Mouse (Mus musculus): Measurements from ENCODE around the gene Wdr90. TPM values are rescaled to one million over a fixed set of nuclear protein-coding genes. Genes with fewer than 3 reads are reported as not detected.

Gene Wdr90
- polyA plus RNA-seq, 1 experiment from 2014 or later, result 15.1 TPM

GRCm38 (mm10) chr17:25883824-25884223, 22.5 kb upstream of the Wdr90 start:
- 88% methylated on average over 3 of the region's 3 CpGs for WGBS
- Histone ChIP-seq H3K4me2 (no peak overlapping the region), H3K27me3 (replicated peaks) (no peaks in the 10 kb centered on the region), H3K27ac (replicated peaks) (no peak overlapping the region), H3K4me3 (no peak overlapping the region), H3K9ac (no peak overlapping the region), H3K36me3 (peaks cover 64% of the 10 kb centered on the region), H3K4me1 (peaks cover 13% of the 10 kb centered on the region), H3K9me3 (no peaks in the 10 kb centered on the region)
- ATAC-seq (ENCODE audit: extremely low read depth, insufficient number of reproducible peaks, low FRiP score, low TSS enrichment), result no peak

DNA sequence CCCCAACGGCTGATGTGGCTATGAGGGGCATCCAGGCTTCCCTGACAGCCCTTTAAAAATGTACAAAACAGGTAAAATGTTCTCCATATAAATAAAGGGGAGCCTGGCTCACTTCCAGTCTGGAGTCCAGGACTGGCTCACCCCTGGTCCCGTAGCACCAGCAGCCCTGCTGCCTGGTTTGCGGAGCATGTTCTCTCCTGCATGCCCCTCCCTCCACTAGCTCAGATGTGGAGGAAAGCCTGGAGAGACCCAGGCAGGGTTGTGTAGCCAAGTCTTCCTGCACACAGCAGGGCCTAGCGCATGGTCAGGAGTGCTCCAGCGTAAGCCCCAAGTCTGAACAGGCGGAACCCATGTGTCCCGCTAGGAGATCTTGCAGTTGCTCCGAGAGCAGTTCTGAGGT, 22.0 kb upstream of the Wdr90 start:
- WGBS, result 84% methylated on average over 8 of the region's 8 CpGs
- ATAC-seq (ENCODE audit: extremely low read depth, insufficient number of reproducible peaks, low FRiP score, low TSS enrichment), result no peak
- no peaks in the 10 kb centered on the region for H3K27me3 ChIP-seq (replicated peaks)
- no peak overlapping the region for H3K27ac ChIP-seq (replicated peaks)
- peaks cover 13% of the 10 kb centered on the region for H3K4me1 ChIP-seq
- no peak overlapping the region for H3K9ac ChIP-seq
- no peak overlapping the region for H3K4me3 ChIP-seq
- H3K9me3 ChIP-seq, result no peaks in the 10 kb centered on the region
- peaks cover 64% of the 10 kb centered on the region for H3K36me3 ChIP-seq
- H3K4me2 ChIP-seq, result no peak overlapping the region

DNA sequence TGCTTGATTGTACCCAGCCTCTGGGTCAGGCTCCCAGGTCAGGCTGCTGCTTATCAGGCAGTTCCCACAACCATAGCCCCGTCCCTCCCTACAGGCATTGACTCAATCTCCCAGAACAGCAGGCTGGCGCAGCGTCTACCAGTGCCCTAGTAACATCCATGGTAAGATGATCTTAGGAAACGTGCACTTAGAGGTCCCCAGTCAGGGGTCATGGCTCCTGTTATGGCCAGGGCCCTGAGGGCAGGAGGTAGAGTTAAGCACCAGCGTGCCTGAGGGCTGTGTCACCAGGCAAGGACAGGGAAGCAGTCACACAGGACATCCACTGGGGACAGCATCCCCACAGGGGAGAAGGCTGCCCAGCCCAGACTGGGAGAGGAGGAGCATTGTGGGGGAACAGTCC, 21.0 kb upstream of the Wdr90 start:
- no peak overlapping the region for H3K4me2 ChIP-seq
- H3K4me1 ChIP-seq, result peaks cover 13% of the 10 kb centered on the region
- WGBS, result 33% methylated on average over 5 of the region's 5 CpGs
- H3K9me3 ChIP-seq, result no peaks in the 10 kb centered on the region
- H3K36me3 ChIP-seq, result peaks cover 62% of the 10 kb centered on the region
- H3K27me3 ChIP-seq (replicated peaks), result no peaks in the 10 kb centered on the region
- no peak overlapping the region; the same call in 1 of the 2 replicates for H3K27ac ChIP-seq (replicated peaks)
- no peak for ATAC-seq (ENCODE audit: extremely low read depth, insufficient number of reproducible peaks, low FRiP score, low TSS enrichment)
- H3K9ac ChIP-seq, result no peak overlapping the region
- no peak overlapping the region for H3K4me3 ChIP-seq

GRCm38 (mm10) chr17:25881691-25882090, 20.4 kb upstream of the Wdr90 start:
- H3K4me1 ChIP-seq, result peaks cover 19% of the 10 kb centered on the region

GRCm38 (mm10) chr17:25880913-25881641, 19.8 kb upstream of the Wdr90 start:
- Histone ChIP-seq H3K27me3 (replicated peaks) (no peaks in the 10 kb centered on the region), H3K4me1 (peaks cover 25% of the 10 kb centered on the region), H3K36me3 (peaks cover 60% of the 10 kb centered on the region), H3K9me3 (no peaks in the 10 kb centered on the region), H3K9ac (no peak overlapping the region), H3K4me2 (no peak overlapping the region), H3K27ac (replicated peaks) (no peak overlapping the region), H3K4me3 (no peak overlapping the region)
- no peak for ATAC-seq (ENCODE audit: extremely low read depth, insufficient number of reproducible peaks, low FRiP score, low TSS enrichment)
- 26% methylated on average over 5 of the region's 5 CpGs for WGBS

More at GRCm38 (mm10) chr17:25881691-25882090, 20.4 kb upstream of the Wdr90 start:
- H3K27me3 ChIP-seq (replicated peaks), result no peaks in the 10 kb centered on the region
- no peak overlapping the region for H3K4me3 ChIP-seq
- H3K36me3 ChIP-seq, result peaks cover 60% of the 10 kb centered on the region
- H3K9ac ChIP-seq, result no peak overlapping the region
- ATAC-seq (ENCODE audit: extremely low read depth, insufficient number of reproducible peaks, low FRiP score, low TSS enrichment), result no peak
- no peaks in the 10 kb centered on the region for H3K9me3 ChIP-seq
- H3K27ac ChIP-seq (replicated peaks), result peak overlapping the region; percentile 22; the same call in 1 of the 2 replicates
- no peak overlapping the region for H3K4me2 ChIP-seq
- 46% methylated on average over 4 of the region's 4 CpGs for WGBS

DNA sequence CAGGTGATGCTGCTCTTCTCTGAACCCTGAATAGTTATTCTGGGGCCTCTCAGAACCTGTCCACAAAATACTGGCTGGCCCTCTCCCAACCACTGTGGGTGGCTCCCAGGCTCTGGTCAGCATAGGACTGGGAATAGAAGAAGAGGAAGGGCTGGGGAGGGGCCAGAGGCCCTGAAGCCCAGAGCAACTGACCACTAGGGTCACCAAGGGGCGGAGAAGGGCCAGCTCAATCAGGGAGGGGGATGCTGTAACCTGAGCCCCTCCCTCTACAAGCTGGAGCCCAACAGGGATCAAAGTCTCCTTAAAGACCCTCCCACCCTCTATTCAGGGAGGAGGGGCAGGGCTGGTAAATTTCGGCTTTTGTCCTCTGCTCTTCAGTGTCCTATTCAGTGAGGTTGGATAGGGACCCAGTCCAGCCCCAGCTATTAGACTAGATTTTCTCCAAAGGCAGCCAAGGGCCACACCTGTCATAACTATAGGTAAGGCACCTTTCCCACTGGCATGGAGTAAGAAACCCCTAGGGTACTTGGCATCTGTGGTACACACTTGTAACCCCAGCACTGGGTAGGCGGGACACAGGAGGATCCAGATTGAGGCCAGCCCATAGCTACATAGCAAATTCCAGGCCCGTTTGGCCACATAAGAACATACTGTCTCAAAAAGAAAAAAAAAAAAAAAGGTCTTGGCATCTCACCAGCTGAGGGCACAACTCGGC, 19.1 kb upstream of the Wdr90 start, which contains the start of gene Wfikkn1:
TSS of gene Wfikkn1 (minus strand) at position 663 of the 715 bp plus-strand sequence.
- Histone ChIP-seq H3K4me3 (no peak within 1 kb of the TSS), H3K27ac (replicated peaks) (0 out of 2 replicates have a peak within 1 kb of the TSS, but pooled peaks have one; percentile 22), H3K4me1 (peaks cover 29% of the 10 kb centered on the region), H3K4me2 (no peak within 1 kb of the TSS), H3K9ac (no peak within 1 kb of the TSS), H3K27me3 (replicated peaks) (no peaks in the 10 kb centered on the region), H3K36me3 (peaks cover 60% of the 10 kb centered on the region), H3K9me3 (no peaks in the 10 kb centered on the region)
- no peak for ATAC-seq (ENCODE audit: extremely low read depth, insufficient number of reproducible peaks, low FRiP score, low TSS enrichment)
- WGBS, result 53% methylated on average over 5 of the region's 5 CpGs

DNA sequence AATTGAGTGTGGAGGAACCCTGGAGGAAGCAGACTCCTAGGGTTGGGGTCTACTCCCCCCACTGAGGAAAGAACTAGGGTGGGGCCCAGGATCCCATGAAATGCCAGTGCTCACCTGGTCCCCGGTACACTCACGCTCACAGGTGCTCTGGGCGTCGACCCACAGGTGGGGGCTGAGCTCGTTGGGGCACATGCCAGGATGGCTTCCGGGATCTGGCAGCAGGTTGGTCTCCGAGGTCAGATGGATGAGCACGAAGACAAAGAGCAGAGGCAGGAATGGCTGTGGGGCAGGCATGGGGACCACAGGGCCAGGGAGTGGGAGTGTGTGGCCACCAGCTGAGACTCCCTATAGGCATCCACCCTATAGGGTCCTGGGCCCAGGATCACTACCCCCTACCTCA, 18.4 kb upstream of the Wdr90 start:
- Histone ChIP-seq H3K9ac (no peak overlapping the region), H3K4me3 (no peak overlapping the region), H3K27ac (replicated peaks) (no peak overlapping the region), H3K9me3 (no peaks in the 10 kb centered on the region), H3K27me3 (replicated peaks) (no peaks in the 10 kb centered on the region), H3K4me1 (peaks cover 29% of the 10 kb centered on the region), H3K4me2 (no peak overlapping the region), H3K36me3 (peaks cover 57% of the 10 kb centered on the region)
- 86% methylated on average over 8 of the region's 8 CpGs for WGBS
- ATAC-seq (ENCODE audit: extremely low read depth, insufficient number of reproducible peaks, low FRiP score, low TSS enrichment), result no peak

GRCm38 (mm10) chr17:25879261-25879660, 18.0 kb upstream of the Wdr90 start:
- H3K27me3 ChIP-seq (replicated peaks), result no peaks in the 10 kb centered on the region
- no peak overlapping the region for H3K9ac ChIP-seq
- peaks cover 33% of the 10 kb centered on the region for H3K4me1 ChIP-seq
- 65% methylated on average over 4 of the region's 4 CpGs for WGBS
- H3K4me2 ChIP-seq, result no peak overlapping the region
- H3K27ac ChIP-seq (replicated peaks), result no peak overlapping the region
- no peaks in the 10 kb centered on the region for H3K9me3 ChIP-seq
- no peak overlapping the region for H3K4me3 ChIP-seq
- ATAC-seq (ENCODE audit: extremely low read depth, insufficient number of reproducible peaks, low FRiP score, low TSS enrichment), result no peak
- H3K36me3 ChIP-seq, result peaks cover 52% of the 10 kb centered on the region

DNA sequence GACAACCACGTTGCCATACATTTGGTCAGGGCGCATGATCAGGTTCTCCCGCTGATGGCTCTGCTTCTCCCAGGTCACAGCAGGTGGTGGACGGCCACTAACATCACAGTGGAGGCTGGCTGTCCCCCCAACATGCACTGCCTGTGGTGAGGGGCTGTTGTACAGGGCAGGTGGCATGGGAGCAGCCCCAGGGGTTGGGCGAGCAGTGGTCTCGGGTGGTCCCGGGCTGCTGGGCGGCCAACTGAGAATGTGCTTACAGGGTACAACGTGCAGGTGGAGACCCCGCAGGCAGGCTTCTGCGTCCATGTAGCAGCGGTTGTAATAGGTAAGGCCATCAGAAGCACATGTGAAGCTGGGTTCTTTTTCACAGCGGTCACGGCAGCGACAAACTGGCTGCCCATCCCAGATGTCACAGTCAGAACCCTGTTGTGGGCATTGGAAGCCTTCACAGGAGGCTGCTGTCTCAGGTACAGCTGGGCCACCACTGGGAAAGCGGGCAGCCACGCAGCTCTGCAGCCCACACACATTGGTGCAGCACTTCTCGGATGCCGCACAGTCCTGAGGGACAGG, 17.4 kb upstream of the Wdr90 start:
- Histone ChIP-seq H3K4me3 (no peak overlapping the region), H3K9me3 (no peaks in the 10 kb centered on the region), H3K4me2 (no peak overlapping the region), H3K9ac (no peak overlapping the region), H3K36me3 (peaks cover 46% of the 10 kb centered on the region), H3K4me1 (peaks cover 39% of the 10 kb centered on the region), H3K27ac (replicated peaks) (no peak overlapping the region), H3K27me3 (replicated peaks) (no peaks in the 10 kb centered on the region)
- 91% methylated on average over 19 of the region's 19 CpGs for WGBS
- ATAC-seq (ENCODE audit: extremely low read depth, insufficient number of reproducible peaks, low FRiP score, low TSS enrichment), result no peak

DNA sequence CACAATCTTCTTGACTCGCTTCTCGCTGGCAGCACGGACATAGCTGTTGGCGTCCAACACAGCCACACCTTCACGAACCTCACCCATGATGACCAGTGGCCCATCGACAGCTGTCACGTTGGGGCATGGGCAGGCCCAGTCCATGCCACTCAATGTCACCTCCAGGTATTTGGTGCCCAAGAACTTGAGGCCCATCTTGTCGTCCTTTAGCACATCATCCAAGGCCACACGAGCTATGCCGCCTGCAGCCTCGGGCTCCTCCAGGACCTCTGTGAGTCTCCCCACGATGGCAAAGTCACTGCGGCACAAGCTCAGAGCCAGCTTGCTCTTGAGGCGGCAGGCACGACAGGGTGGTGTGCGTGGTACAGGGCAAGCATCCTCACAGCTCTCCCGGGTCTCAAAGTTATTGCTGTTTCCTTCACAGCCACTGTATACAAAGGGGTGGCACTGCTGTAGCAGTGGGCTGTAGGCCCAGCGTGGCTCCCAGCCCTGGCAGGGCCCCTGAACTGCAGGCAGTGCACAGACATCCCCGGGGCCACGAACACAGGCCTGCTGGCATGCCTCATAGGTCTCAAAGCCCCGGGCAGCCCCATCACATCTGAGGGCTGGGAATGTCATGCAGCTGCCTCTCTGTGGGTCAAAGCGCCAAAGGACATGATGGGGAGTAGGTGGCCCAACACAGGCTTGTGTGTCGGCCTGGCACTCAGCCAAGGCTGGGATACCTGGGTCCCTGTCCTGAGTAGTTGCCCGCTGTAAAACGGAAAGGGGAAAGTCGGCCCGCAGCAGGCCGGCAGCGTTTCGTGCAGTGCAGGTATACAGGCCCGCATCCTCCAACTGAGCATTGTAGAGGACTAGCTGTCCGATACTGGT, 16.7 kb upstream of the Wdr90 start:
- peaks cover 39% of the 10 kb centered on the region for H3K4me1 ChIP-seq

DNA sequence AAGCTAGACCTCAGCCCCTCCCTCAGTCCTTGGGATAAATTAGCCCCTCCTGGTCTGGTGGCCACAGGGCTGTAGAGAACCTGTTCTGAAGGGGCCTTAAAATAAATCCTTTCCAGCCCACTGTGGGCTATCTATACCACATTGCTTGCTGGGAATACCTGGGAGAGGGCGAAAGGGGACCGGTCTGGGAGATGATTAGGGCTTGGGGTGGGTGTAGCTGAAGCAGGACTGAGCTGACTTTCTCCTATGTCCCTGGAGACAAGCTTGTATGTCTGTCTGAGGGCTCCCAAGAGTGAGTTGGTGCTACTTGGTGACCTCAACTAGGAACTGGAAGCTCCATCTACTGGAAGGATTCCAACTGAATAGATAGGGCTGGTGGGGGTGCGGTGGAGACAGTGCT, 15.7 kb upstream of the Wdr90 start:
- 80% methylated on average over 3 of the region's 3 CpGs for WGBS
- Histone ChIP-seq H3K4me2 (peak overlapping the region; percentile 95; the same call in 1 of the 2 replicates), H3K4me1 (peaks cover 39% of the 10 kb centered on the region), H3K27ac (replicated peaks) (no peak overlapping the region), H3K9me3 (no peaks in the 10 kb centered on the region), H3K27me3 (replicated peaks) (no peaks in the 10 kb centered on the region), H3K9ac (no peak overlapping the region), H3K4me3 (no peak overlapping the region), H3K36me3 (peaks cover 30% of the 10 kb centered on the region)
- ATAC-seq (ENCODE audit: extremely low read depth, insufficient number of reproducible peaks, low FRiP score, low TSS enrichment), result no peak

More for the DNA sequence above, 16.7 kb upstream of the Wdr90 start:
- no peak for ATAC-seq (ENCODE audit: extremely low read depth, insufficient number of reproducible peaks, low FRiP score, low TSS enrichment)
- Histone ChIP-seq H3K4me2 (no peak overlapping the region), H3K27me3 (replicated peaks) (no peaks in the 10 kb centered on the region), H3K27ac (replicated peaks) (no peak overlapping the region), H3K4me3 (no peak overlapping the region), H3K9ac (no peak overlapping the region), H3K36me3 (peaks cover 39% of the 10 kb centered on the region), H3K9me3 (no peaks in the 10 kb centered on the region)
- 89% methylated on average over 32 of the region's 32 CpGs for WGBS

Measured in heart, embryonic 13.5 days (tissue).